Mouse (Mus musculus): ENCODE data around the gene Muc16. TPM values are rescaled to one million over a fixed set of nuclear protein-coding genes. Genes with fewer than 3 reads are reported as not detected.

The Muc16 gene
- total and polyA plus RNA-seq, 2 experiments: 0.04 to 0.18 TPM

GRCm38 (mm10) chr9:18508098-18508497, 166.2 kb downstream of the Muc16 start:
- no peak for DNase-seq (ENCODE audit: extremely low read depth, low read depth, low spot score)
- Histone ChIP-seq H3K4me1 (ENCODE audit: control insufficient read depth, insufficient read depth, low read length) (no peaks in the 10 kb centered on the region), H3K79me2 (ENCODE audit: control insufficient read depth, insufficient read depth, low read length) (no peaks in the 10 kb centered on the region), H3K9ac (ENCODE audit: low read depth, low read length) (no peak overlapping the region), H3K4me3 (ENCODE audit: insufficient read depth, low read depth, low read length) (no peak overlapping the region), H3K36me3 (ENCODE audit: control insufficient read depth, insufficient read depth, low read length) (no peaks in the 10 kb centered on the region), H3K27ac (replicated peaks; ENCODE audit: insufficient read depth, low read depth, low read length) (no peak overlapping the region), H3K27me3 (ENCODE audit: control insufficient read depth, insufficient read depth, low read length) (no peaks in the 10 kb centered on the region)
- TF ChIP-seq CTCF (IDR thresholded peaks at IDR 0.05; ENCODE audit: low read depth, low read length) (no peak), POLR2A (IDR thresholded peaks at IDR 0.05; ENCODE audit: extremely low read depth, insufficient read depth, low read length) (no peak)
- 43% methylated on average over 2 of the region's 2 CpGs for WGBS

- Histone ChIP-seq H3K4me1 (ENCODE audit: control insufficient read depth, insufficient read depth, low read length) (no peaks in the 10 kb centered on the region; the same call in 1 of the 2 replicates), H3K27me3 (ENCODE audit: control insufficient read depth, insufficient read depth, low read length) (no peaks in the 10 kb centered on the region; the same call in 1 of the 2 replicates), H3K36me3 (ENCODE audit: control insufficient read depth, insufficient read depth, low read length) (no peaks in the 10 kb centered on the region), H3K27ac (replicated peaks; ENCODE audit: insufficient read depth, low read depth, low read length) (no peak within 1 kb of the TSS), H3K79me2 (ENCODE audit: control insufficient read depth, insufficient read depth, low read length) (no peaks in the 10 kb centered on the region), H3K9ac (ENCODE audit: low read depth, low read length) (no peak within 1 kb of the TSS), H3K4me3 (ENCODE audit: insufficient read depth, low read depth, low read length) (no peak within 1 kb of the TSS)
- DNase-seq (ENCODE audit: extremely low read depth, low read depth, low spot score): no peak
- TF ChIP-seq POLR2A (IDR thresholded peaks at IDR 0.05; ENCODE audit: extremely low read depth, insufficient read depth, low read length) (no peak), CTCF (IDR thresholded peaks at IDR 0.05; ENCODE audit: low read depth, low read length) (no peak)
- 76% methylated on average over 3 of the region's 3 CpGs for WGBS
These were observed 196.2 kb downstream of the Muc16 start, which contains the start of the genes Zfp558 and Mbd3l1 for GRCm38 (mm10) chr9:18478168-18478567. Gene Zfp558, minus strand, starts transcription at chr9:18478268. Gene Mbd3l1, plus strand, starts transcription at chr9:18478359.

DNA sequence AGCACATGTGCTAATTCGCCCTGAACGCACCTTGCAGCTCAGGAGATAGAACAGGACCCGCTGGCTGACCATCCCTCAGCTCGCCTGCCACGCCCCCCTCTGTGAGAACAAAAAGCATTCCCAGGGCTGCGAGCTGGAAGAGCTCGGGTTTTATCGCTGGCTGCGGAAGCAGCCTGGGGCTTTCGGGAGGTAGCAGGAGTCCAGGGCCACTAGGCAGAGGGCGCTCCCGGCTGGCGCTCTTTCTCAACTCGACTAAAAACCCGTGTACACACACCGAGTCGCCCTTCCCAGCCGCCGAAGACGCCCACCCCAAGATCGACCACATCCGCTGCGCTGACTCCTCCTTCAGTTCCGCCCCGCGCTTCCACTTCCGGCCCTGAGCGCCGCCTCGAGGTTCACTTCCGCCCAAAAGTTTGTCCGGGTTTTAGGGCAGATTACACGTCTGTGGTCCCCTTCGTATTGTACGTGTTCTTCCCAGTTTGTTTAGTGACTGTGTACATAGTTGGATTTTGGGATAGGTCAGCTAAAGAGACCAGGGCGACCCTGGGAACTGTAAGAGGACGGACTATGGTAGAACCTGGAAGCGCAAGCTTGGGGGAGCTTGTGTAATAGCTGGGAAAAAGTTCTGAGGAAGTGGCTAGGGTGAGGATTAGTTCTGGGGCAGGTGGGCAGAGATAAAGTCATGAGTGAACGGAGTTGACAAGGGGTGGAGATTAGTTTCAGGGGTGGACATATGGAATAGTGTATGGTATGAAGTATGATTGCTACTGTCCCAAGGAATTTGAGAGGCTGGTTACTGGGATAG, 200.8 kb downstream of the Muc16 start:
- peak; percentile 72 for DNase-seq (ENCODE audit: extremely low read depth, low read depth, low spot score)
- H3K4me3 ChIP-seq (ENCODE audit: insufficient read depth, low read depth, low read length): peak overlapping the region; percentile 87
- H3K9ac ChIP-seq (ENCODE audit: low read depth, low read length): peak overlapping the region; percentile 81
- H3K36me3 ChIP-seq (ENCODE audit: control insufficient read depth, insufficient read depth, low read length): no peaks in the 10 kb centered on the region
- peak overlapping the region; percentile 43 for H3K27ac ChIP-seq (replicated peaks; ENCODE audit: insufficient read depth, low read depth, low read length)
- 2% methylated on average over 39 of the region's 39 CpGs for WGBS
- TF ChIP-seq CTCF (IDR thresholded peaks at IDR 0.05; ENCODE audit: low read depth, low read length): no peak
- 0 out of 2 replicates have a peak, but pooled peaks have one; percentile 21 for TF ChIP-seq POLR2A (IDR thresholded peaks at IDR 0.05; ENCODE audit: extremely low read depth, insufficient read depth, low read length)
- H3K4me1 ChIP-seq (ENCODE audit: control insufficient read depth, insufficient read depth, low read length): no peaks in the 10 kb centered on the region; the same call in 1 of the 2 replicates
- no peaks in the 10 kb centered on the region for H3K79me2 ChIP-seq (ENCODE audit: control insufficient read depth, insufficient read depth, low read length)
- no peaks in the 10 kb centered on the region; the same call in 1 of the 2 replicates for H3K27me3 ChIP-seq (ENCODE audit: control insufficient read depth, insufficient read depth, low read length)

GRCm38 (mm10) chr9:18468005-18468404, 206.3 kb downstream of the Muc16 start:
- H3K27ac ChIP-seq (replicated peaks; ENCODE audit: insufficient read depth, low read depth, low read length): no peak overlapping the region
- H3K27me3 ChIP-seq (ENCODE audit: control insufficient read depth, insufficient read depth, low read length): no peaks in the 10 kb centered on the region
- H3K79me2 ChIP-seq (ENCODE audit: control insufficient read depth, insufficient read depth, low read length): no peaks in the 10 kb centered on the region
- 86% methylated on average over 3 of the region's 3 CpGs for WGBS
- no peak overlapping the region for H3K4me3 ChIP-seq (ENCODE audit: insufficient read depth, low read depth, low read length)
- TF ChIP-seq CTCF (IDR thresholded peaks at IDR 0.05; ENCODE audit: low read depth, low read length) (no peak), POLR2A (IDR thresholded peaks at IDR 0.05; ENCODE audit: extremely low read depth, insufficient read depth, low read length) (no peak)
- H3K36me3 ChIP-seq (ENCODE audit: control insufficient read depth, insufficient read depth, low read length): peaks cover 4% of the 10 kb centered on the region; the same call in 1 of the 2 replicates
- H3K9ac ChIP-seq (ENCODE audit: low read depth, low read length): no peak overlapping the region
- no peaks in the 10 kb centered on the region for H3K4me1 ChIP-seq (ENCODE audit: control insufficient read depth, insufficient read depth, low read length)
- no peak for DNase-seq (ENCODE audit: extremely low read depth, low read depth, low spot score)

DNA sequence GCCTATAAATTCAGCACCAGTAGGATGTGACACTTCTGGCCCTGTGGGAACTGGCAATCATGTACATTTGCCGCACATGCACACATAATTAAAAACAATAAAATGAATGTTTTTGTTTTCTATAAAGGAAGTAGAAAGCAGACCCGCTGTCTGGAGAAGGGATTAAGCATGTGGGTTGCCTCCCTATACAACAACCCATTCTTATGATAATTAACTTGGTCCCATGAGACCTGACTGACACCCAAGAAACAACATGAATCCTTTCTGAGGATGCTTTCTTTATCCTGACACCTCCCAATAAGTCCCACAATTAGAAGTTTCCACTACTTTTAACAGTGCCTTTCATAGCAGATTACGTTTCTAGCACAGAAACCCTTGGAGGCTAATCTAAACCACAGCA, 207.0 kb downstream of the Muc16 start:
- no peak for DNase-seq (ENCODE audit: extremely low read depth, low read depth, low spot score)
- no peak overlapping the region for H3K9ac ChIP-seq (ENCODE audit: low read depth, low read length)
- WGBS: 88% methylated on average over 3 of the region's 3 CpGs
- H3K79me2 ChIP-seq (ENCODE audit: control insufficient read depth, insufficient read depth, low read length): no peaks in the 10 kb centered on the region
- no peaks in the 10 kb centered on the region for H3K4me1 ChIP-seq (ENCODE audit: control insufficient read depth, insufficient read depth, low read length)
- H3K27me3 ChIP-seq (ENCODE audit: control insufficient read depth, insufficient read depth, low read length): no peaks in the 10 kb centered on the region
- peaks cover 4% of the 10 kb centered on the region; the same call in 1 of the 2 replicates for H3K36me3 ChIP-seq (ENCODE audit: control insufficient read depth, insufficient read depth, low read length)
- TF ChIP-seq POLR2A (IDR thresholded peaks at IDR 0.05; ENCODE audit: extremely low read depth, insufficient read depth, low read length) (no peak), CTCF (IDR thresholded peaks at IDR 0.05; ENCODE audit: low read depth, low read length) (no peak)
- H3K27ac ChIP-seq (replicated peaks; ENCODE audit: insufficient read depth, low read depth, low read length): no peak overlapping the region
- no peak overlapping the region for H3K4me3 ChIP-seq (ENCODE audit: insufficient read depth, low read depth, low read length)

DNA sequence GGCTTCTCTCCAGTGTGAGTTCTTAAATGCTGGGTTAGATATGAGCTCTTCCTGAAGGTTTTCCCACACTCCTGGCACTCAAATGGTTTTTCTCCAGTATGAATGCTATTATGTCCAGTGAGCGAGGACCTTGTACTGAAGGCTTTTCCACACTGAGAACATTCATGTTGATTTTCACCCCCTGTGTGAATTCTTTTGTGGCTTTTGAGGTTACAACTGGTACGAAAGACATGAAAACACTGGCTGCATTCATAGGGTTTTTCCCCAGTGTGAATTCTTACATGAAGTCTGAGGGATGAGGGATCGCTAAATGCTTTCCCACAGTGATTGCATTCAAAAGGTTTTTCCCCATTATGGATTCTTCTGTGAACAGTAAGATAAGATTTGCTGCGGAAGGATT, 217.8 kb downstream of the Muc16 start:
- Histone ChIP-seq H3K79me2 (ENCODE audit: control insufficient read depth, insufficient read depth, low read length) (no peaks in the 10 kb centered on the region), H3K4me1 (ENCODE audit: control insufficient read depth, insufficient read depth, low read length) (no peaks in the 10 kb centered on the region), H3K27me3 (ENCODE audit: control insufficient read depth, insufficient read depth, low read length) (no peaks in the 10 kb centered on the region), H3K4me3 (ENCODE audit: insufficient read depth, low read depth, low read length) (no peak overlapping the region), H3K27ac (replicated peaks; ENCODE audit: insufficient read depth, low read depth, low read length) (no peak overlapping the region), H3K36me3 (ENCODE audit: control insufficient read depth, insufficient read depth, low read length) (peaks cover 21% of the 10 kb centered on the region), H3K9ac (ENCODE audit: low read depth, low read length) (no peak overlapping the region)
- 98% methylated on average over 4 of the region's 4 CpGs for WGBS
- no peak for TF ChIP-seq POLR2A (IDR thresholded peaks at IDR 0.05; ENCODE audit: extremely low read depth, insufficient read depth, low read length)
- no peak for TF ChIP-seq CTCF (IDR thresholded peaks at IDR 0.05; ENCODE audit: low read depth, low read length)
- no peak for DNase-seq (ENCODE audit: extremely low read depth, low read depth, low spot score)

Other genes starting within 250 kb of the Muc16 start
- gene Mbd3l2, start 243.9 kb downstream of the Muc16 start, total RNA-seq (2014; rRNA removed): not detected in 2 replicates
- not detected in 2 replicates for gene Mbd3l2, start 243.9 kb downstream of the Muc16 start, polyA plus RNA-seq (2012; rRNA removed)
- 0.74 and 0.92 TPM in 2 replicates for gene Zfp558, start 196.3 kb downstream of the Muc16 start, total RNA-seq (2014; rRNA removed)
- gene Zfp558, start 196.3 kb downstream of the Muc16 start, polyA plus RNA-seq (2012; rRNA removed): 0.04 and 0.10 TPM in 2 replicates
- not detected in 2 replicates for gene Mbd3l1, start 196.2 kb downstream of the Muc16 start, total RNA-seq (2014; rRNA removed)
- not detected in 2 replicates for gene Mbd3l1, start 196.2 kb downstream of the Muc16 start, polyA plus RNA-seq (2012; rRNA removed)
- gene Olfr24, start 89.5 kb upstream of the Muc16 start, total RNA-seq (2014; rRNA removed): not detected in 2 replicates
- not detected in 2 replicates for gene Olfr24, start 89.5 kb upstream of the Muc16 start, polyA plus RNA-seq (2012; rRNA removed)
- gene Olfr828, start 145.0 kb upstream of the Muc16 start, total RNA-seq (2014; rRNA removed): not detected in 2 replicates
- not detected in 2 replicates for gene Olfr828, start 145.0 kb upstream of the Muc16 start, polyA plus RNA-seq (2012; rRNA removed)
- gene Olfr829, start 180.4 kb upstream of the Muc16 start, total RNA-seq (2014; rRNA removed): not detected in 2 replicates
- gene Olfr829, start 180.4 kb upstream of the Muc16 start, polyA plus RNA-seq (2012; rRNA removed): not detected in 2 replicates
- gene Olfr830, start 200.2 kb upstream of the Muc16 start, total RNA-seq (2014; rRNA removed): not detected in 2 replicates
- gene Olfr830, start 200.2 kb upstream of the Muc16 start, polyA plus RNA-seq (2012; rRNA removed): not detected in 2 replicates